Mouse (Mus musculus): Measurements from ENCODE around the gene Letmd1. TPM values are rescaled to one million over a fixed set of nuclear protein-coding genes. Genes with fewer than 3 reads are reported as not detected.

Gene Letmd1
- polyA plus RNA-seq, 1 experiment from 2014 or later, result 62.5 TPM

- no peak overlapping the region for H3K27ac ChIP-seq (ENCODE audit: low read depth, low read length)
- H3K4me3 ChIP-seq (ENCODE audit: low read depth, low read length), result no peak overlapping the region
- 88% methylated on average over 2 of the region's 2 CpGs for WGBS
- H3K36me3 ChIP-seq (ENCODE audit: control insufficient read depth, insufficient read depth, low read length), result no peaks in the 10 kb centered on the region
- H3K4me1 ChIP-seq (ENCODE audit: control insufficient read depth, insufficient read depth, low read length), result 0 out of 2 replicates have a peak, but pooled peaks cover 3% of the 10 kb centered on the region
- no peaks in the 10 kb centered on the region for H3K9me3 ChIP-seq (ENCODE audit: control insufficient read depth, low read length)
- no peak for ATAC-seq (ENCODE audit: low read depth)
- no peak overlapping the region for H3K9ac ChIP-seq (replicated peaks; ENCODE audit: low read depth, low read length)
- H3K27me3 ChIP-seq (ENCODE audit: control insufficient read depth, insufficient read depth, low read length), result no peaks in the 10 kb centered on the region
- no peak overlapping the region for H3K4me2 ChIP-seq (ENCODE audit: low read depth, low read length)
Measured at GRCm38 (mm10) chr15:100446887-100447286, 21.9 kb upstream of the Letmd1 start.

DNA sequence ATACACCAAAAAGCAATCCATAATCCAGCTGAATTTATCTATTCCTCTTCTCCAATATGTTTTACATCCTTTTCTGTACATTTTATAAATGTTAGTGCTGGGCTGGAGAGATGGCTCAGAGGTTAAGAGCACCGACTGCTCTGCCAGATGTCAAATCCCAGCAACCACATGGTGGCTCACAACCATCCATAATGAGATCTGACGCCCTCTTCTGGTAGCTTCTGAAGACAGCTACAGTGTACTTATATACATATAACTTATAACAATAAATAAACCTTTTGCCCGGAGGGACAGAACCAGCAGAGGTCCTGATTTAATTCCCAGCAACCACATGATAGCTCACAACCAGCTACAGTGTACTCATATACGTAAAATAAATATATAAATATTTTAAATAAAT is 20.3 kb upstream of the Letmd1 start:
- Histone ChIP-seq H3K27me3 (ENCODE audit: control insufficient read depth, insufficient read depth, low read length) (no peaks in the 10 kb centered on the region), H3K4me2 (ENCODE audit: low read depth, low read length) (no peak overlapping the region), H3K4me3 (ENCODE audit: low read depth, low read length) (no peak overlapping the region), H3K27ac (ENCODE audit: low read depth, low read length) (no peak overlapping the region), H3K36me3 (ENCODE audit: control insufficient read depth, insufficient read depth, low read length) (no peaks in the 10 kb centered on the region), H3K9ac (replicated peaks; ENCODE audit: low read depth, low read length) (no peak overlapping the region), H3K9me3 (ENCODE audit: control insufficient read depth, low read length) (no peaks in the 10 kb centered on the region), H3K4me1 (ENCODE audit: control insufficient read depth, insufficient read depth, low read length) (0 out of 2 replicates have a peak, but pooled peaks cover 3% of the 10 kb centered on the region)
- 74% methylated on average over 4 of the region's 4 CpGs for WGBS
- ATAC-seq (ENCODE audit: low read depth), result no peak

DNA sequence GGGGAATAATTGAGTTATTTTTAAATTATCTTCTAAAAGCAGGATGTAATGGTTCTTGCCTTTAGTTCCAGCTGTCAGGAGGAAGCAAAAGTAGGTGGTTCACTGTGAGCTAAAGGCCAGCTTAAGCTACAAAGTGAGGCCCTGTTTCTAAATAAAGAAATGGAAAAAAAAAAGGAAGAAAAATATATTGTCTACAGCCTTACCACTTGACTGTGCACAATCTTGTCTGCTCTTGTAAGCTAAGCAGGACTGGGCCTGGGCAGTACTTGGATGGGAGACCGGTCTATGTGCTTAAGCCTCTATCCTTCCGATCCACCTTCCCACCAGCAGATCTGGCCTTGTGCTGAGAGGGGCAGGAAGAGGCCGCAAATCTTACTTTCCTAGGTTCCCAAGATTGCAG is 19.3 kb upstream of the Letmd1 start:
- no peak for ATAC-seq (ENCODE audit: low read depth)
- H3K36me3 ChIP-seq (ENCODE audit: control insufficient read depth, insufficient read depth, low read length), result no peaks in the 10 kb centered on the region
- H3K27me3 ChIP-seq (ENCODE audit: control insufficient read depth, insufficient read depth, low read length), result no peaks in the 10 kb centered on the region
- H3K4me2 ChIP-seq (ENCODE audit: low read depth, low read length), result no peak overlapping the region
- H3K4me1 ChIP-seq (ENCODE audit: control insufficient read depth, insufficient read depth, low read length), result 0 out of 2 replicates have a peak, but pooled peaks cover 3% of the 10 kb centered on the region
- H3K4me3 ChIP-seq (ENCODE audit: low read depth, low read length), result no peak overlapping the region
- H3K9ac ChIP-seq (replicated peaks; ENCODE audit: low read depth, low read length), result no peak overlapping the region
- H3K27ac ChIP-seq (ENCODE audit: low read depth, low read length), result no peak overlapping the region
- H3K9me3 ChIP-seq (ENCODE audit: control insufficient read depth, low read length), result no peaks in the 10 kb centered on the region
- WGBS, result 86% methylated on average over 3 of the region's 3 CpGs

DNA sequence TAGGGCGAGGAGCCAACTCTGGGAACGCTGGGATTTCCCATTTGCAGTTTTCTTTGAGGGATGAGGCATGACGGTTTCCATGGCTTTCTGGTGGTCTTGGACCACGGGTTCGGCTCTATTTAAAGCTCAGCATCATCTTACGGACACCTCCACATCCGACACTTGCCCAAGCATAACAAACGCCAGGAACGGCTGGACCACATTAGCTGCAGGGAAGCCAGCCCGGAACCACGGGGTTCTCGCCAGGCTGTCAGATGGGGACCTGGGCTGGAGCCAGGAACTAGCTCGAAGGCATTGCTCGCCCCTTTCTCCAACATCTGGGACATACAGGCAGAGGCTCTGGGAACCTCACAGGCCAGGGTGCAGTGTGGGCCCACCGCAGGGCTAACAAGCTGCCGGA is 17.6 kb upstream of the Letmd1 start:
- H3K9me3 ChIP-seq (ENCODE audit: control insufficient read depth, low read length), result no peaks in the 10 kb centered on the region
- no peak overlapping the region for H3K4me3 ChIP-seq (ENCODE audit: low read depth, low read length)
- H3K27me3 ChIP-seq (ENCODE audit: control insufficient read depth, insufficient read depth, low read length), result no peaks in the 10 kb centered on the region
- H3K4me2 ChIP-seq (ENCODE audit: low read depth, low read length), result no peak overlapping the region
- WGBS, result 60% methylated on average over 16 of the region's 16 CpGs
- no peak overlapping the region for H3K9ac ChIP-seq (replicated peaks; ENCODE audit: low read depth, low read length)
- no peaks in the 10 kb centered on the region for H3K36me3 ChIP-seq (ENCODE audit: control insufficient read depth, insufficient read depth, low read length)
- no peak for ATAC-seq (ENCODE audit: low read depth)
- no peak overlapping the region for H3K27ac ChIP-seq (ENCODE audit: low read depth, low read length)
- H3K4me1 ChIP-seq (ENCODE audit: control insufficient read depth, insufficient read depth, low read length), result 0 out of 2 replicates have a peak, but pooled peaks cover 3% of the 10 kb centered on the region

- Histone ChIP-seq H3K27ac (ENCODE audit: low read depth, low read length) (no peak overlapping the region), H3K4me2 (ENCODE audit: low read depth, low read length) (no peak overlapping the region), H3K36me3 (ENCODE audit: control insufficient read depth, insufficient read depth, low read length) (no peaks in the 10 kb centered on the region), H3K9me3 (ENCODE audit: control insufficient read depth, low read length) (no peaks in the 10 kb centered on the region), H3K9ac (replicated peaks; ENCODE audit: low read depth, low read length) (no peak overlapping the region), H3K27me3 (ENCODE audit: control insufficient read depth, insufficient read depth, low read length) (no peaks in the 10 kb centered on the region), H3K4me3 (ENCODE audit: low read depth, low read length) (no peak overlapping the region), H3K4me1 (ENCODE audit: control insufficient read depth, insufficient read depth, low read length) (0 out of 2 replicates have a peak, but pooled peaks cover 3% of the 10 kb centered on the region)
- ATAC-seq (ENCODE audit: low read depth), result no peak
- WGBS, result 85% methylated on average over 11 of the region's 11 CpGs
Measured at GRCm38 (mm10) chr15:100452486-100452885, 16.3 kb upstream of the Letmd1 start.

GRCm38 (mm10) chr15:100456356-100456991 is 12.3 kb upstream of the Letmd1 start:
- H3K4me1 ChIP-seq (ENCODE audit: control insufficient read depth, insufficient read depth, low read length), result no peaks in the 10 kb centered on the region
- no peak overlapping the region for H3K9ac ChIP-seq (replicated peaks; ENCODE audit: low read depth, low read length)
- H3K27ac ChIP-seq (ENCODE audit: low read depth, low read length), result no peak overlapping the region
- H3K27me3 ChIP-seq (ENCODE audit: control insufficient read depth, insufficient read depth, low read length), result no peaks in the 10 kb centered on the region
- ATAC-seq (ENCODE audit: low read depth), result no peak
- H3K4me3 ChIP-seq (ENCODE audit: low read depth, low read length), result no peak overlapping the region
- WGBS, result 69% methylated on average over 7 of the region's 7 CpGs
- H3K4me2 ChIP-seq (ENCODE audit: low read depth, low read length), result no peak overlapping the region
- no peaks in the 10 kb centered on the region for H3K36me3 ChIP-seq (ENCODE audit: control insufficient read depth, insufficient read depth, low read length)
- H3K9me3 ChIP-seq (ENCODE audit: control insufficient read depth, low read length), result no peaks in the 10 kb centered on the region

GRCm38 (mm10) chr15:100457340-100457739 is 11.5 kb upstream of the Letmd1 start:
- WGBS, result 7% methylated on average over 17 of the region's 17 CpGs

GRCm38 (mm10) chr15:100458055-100458454 is 10.8 kb upstream of the Letmd1 start:
- Histone ChIP-seq H3K4me2 (ENCODE audit: low read depth, low read length) (no peak overlapping the region), H3K36me3 (ENCODE audit: control insufficient read depth, insufficient read depth, low read length) (no peaks in the 10 kb centered on the region), H3K9me3 (ENCODE audit: control insufficient read depth, low read length) (no peaks in the 10 kb centered on the region), H3K27me3 (ENCODE audit: control insufficient read depth, insufficient read depth, low read length) (no peaks in the 10 kb centered on the region), H3K4me3 (ENCODE audit: low read depth, low read length) (no peak overlapping the region), H3K27ac (ENCODE audit: low read depth, low read length) (no peak overlapping the region), H3K9ac (replicated peaks; ENCODE audit: low read depth, low read length) (no peak overlapping the region), H3K4me1 (ENCODE audit: control insufficient read depth, insufficient read depth, low read length) (no peaks in the 10 kb centered on the region)
- WGBS, result 40% methylated on average over 10 of the region's 10 CpGs
- no peak for ATAC-seq (ENCODE audit: low read depth)

More at GRCm38 (mm10) chr15:100457340-100457739, 11.5 kb upstream of the Letmd1 start:
- no peaks in the 10 kb centered on the region for H3K27me3 ChIP-seq (ENCODE audit: control insufficient read depth, insufficient read depth, low read length)
- ATAC-seq (ENCODE audit: low read depth), result peak; percentile 63; the same call in 1 of the 2 replicates
- H3K9me3 ChIP-seq (ENCODE audit: control insufficient read depth, low read length), result no peaks in the 10 kb centered on the region
- H3K4me3 ChIP-seq (ENCODE audit: low read depth, low read length), result no peak overlapping the region
- no peaks in the 10 kb centered on the region for H3K36me3 ChIP-seq (ENCODE audit: control insufficient read depth, insufficient read depth, low read length)
- H3K4me2 ChIP-seq (ENCODE audit: low read depth, low read length), result no peak overlapping the region
- no peaks in the 10 kb centered on the region for H3K4me1 ChIP-seq (ENCODE audit: control insufficient read depth, insufficient read depth, low read length)
- H3K27ac ChIP-seq (ENCODE audit: low read depth, low read length), result no peak overlapping the region
- H3K9ac ChIP-seq (replicated peaks; ENCODE audit: low read depth, low read length), result no peak overlapping the region

- H3K4me2 ChIP-seq (ENCODE audit: low read depth, low read length), result no peak overlapping the region
- H3K27me3 ChIP-seq (ENCODE audit: control insufficient read depth, insufficient read depth, low read length), result no peaks in the 10 kb centered on the region
- H3K36me3 ChIP-seq (ENCODE audit: control insufficient read depth, insufficient read depth, low read length), result no peaks in the 10 kb centered on the region
- no peak for ATAC-seq (ENCODE audit: low read depth)
- H3K4me1 ChIP-seq (ENCODE audit: control insufficient read depth, insufficient read depth, low read length), result no peaks in the 10 kb centered on the region
- no peak overlapping the region for H3K9ac ChIP-seq (replicated peaks; ENCODE audit: low read depth, low read length)
- no peak overlapping the region for H3K27ac ChIP-seq (ENCODE audit: low read depth, low read length)
- 10% methylated on average over 12 of the region's 12 CpGs for WGBS
- no peak overlapping the region for H3K4me3 ChIP-seq (ENCODE audit: low read depth, low read length)
- H3K9me3 ChIP-seq (ENCODE audit: control insufficient read depth, low read length), result no peaks in the 10 kb centered on the region
Measured at GRCm38 (mm10) chr15:100460942-100461341, 7.9 kb upstream of the Letmd1 start.
